Mouse (Mus musculus) testis, postnatal 10 days (tissue): ENCODE results near the gene Lrrc25.
A peak's percentile ranks its signal among the peaks of the same experiment; 100 is the strongest.
"Not testable (repeated sequence)": the region's sequence is repeated elsewhere in the genome, so short reads cannot be mapped to it uniquely, and the experiment has no call there.

Source experiments
- DNase-seq: peaks from one replicate; pipeline ENCODE4 v3.0.0; 2021; ENCODE audit warnings: low spot score

Lrrc25 gene

DNA sequence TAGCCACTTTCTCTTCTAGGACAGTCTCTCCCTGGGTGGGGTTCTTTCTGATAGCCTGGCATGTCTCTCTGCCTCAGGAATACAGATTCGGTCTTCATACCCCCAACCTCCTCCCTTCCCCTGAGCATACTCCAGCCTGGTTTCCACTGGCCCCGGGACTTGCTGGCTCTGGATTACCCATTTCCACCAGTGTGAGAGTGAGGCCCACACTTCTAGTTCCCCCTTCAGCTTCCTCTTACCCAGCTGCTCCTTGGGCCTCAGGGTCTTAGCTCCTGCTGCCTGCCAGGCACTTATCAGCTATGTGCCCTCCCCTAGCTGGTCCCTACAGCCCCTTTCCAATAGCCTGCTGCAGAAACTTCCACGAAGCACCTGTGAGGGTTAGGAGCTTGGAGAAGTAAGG is at the start of gene Lrrc25:
Lrrc25 (plus strand) TSS at position 262 of the 400 bp plus-strand sequence.
- no peak for DNase-seq

DNA sequence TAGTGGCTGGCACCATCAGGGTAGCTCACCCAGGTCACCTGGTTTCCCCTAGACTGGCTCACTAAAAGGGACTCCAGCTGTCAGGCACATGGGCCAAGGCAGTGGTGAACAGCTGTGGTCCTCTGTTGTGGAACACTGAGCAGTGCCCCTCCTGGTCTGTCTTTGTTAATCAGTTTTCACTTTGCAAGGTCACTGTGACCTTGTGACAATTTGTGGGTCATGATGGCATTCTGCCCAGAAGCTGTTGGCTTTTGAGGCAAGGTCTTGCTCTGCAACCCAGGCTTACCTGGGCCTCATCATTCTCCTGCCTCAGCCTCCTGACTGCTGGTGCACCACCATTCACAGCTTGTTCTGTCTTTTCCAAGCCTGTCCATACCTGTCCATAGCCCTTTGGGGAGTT is 45.6 kb upstream of the Lrrc25 start:
- no peak for DNase-seq

DNA sequence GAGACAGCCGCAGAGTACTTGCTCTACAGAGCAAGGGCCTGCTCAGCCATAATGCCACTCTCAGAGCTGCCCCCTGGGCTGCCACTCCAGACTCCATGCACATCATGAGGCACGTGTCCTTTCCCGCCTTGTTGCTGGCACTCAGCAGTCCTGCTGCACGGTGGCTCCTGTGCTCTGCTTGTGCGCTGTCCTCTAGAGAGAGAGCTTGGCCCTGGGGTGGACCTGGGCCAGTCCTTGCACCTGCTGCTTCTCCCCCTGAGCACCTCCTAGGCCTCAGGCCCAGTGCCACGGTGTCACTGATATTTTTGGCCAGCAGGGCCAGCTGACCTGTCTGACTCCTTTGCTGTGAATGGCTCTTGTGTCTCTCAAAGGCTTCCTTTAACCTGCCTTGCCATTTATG is 45.0 kb upstream of the Lrrc25 start:
- no peak for DNase-seq

DNA sequence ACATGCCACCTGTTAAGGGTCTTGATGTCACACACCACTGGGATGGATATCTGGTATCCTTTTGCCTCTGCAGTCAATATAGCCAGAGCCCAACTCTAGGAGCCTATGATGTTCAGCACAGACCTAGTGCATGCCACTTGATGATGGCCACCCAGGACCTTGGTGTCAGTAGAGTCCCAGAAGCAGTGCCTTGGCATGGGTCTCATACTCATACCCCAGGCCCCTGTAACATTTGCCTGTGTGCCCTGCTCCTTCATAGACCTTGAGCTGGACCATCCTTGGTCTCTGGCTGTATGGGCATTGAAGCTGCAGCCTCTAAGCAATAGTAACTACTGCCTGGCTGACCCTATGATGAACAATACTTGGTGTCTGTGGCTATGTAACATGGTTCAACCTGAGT is 41.7 kb upstream of the Lrrc25 start:
- DNase-seq, result no peak

DNA sequence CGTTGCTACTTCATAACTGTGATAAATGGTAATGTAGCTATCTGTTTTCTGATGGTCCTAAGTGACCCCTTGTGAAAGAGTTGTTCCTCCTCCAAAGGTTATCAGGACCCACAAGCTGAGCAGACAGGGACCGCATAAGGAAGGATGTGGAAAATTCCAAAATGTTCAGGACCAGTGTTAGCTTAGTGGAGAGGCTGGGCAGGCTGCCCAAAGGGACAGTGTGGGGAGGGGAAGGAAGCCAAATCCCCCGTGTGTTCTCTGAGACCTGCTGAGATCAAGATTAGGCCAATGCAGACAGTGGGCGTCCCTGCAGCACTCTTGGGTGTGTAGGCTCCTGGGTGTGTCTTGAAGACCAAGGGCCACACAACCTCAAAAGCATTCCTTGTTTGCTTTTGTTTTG is 41.0 kb upstream of the Lrrc25 start:
- DNase-seq, result peak; percentile 67

DNA sequence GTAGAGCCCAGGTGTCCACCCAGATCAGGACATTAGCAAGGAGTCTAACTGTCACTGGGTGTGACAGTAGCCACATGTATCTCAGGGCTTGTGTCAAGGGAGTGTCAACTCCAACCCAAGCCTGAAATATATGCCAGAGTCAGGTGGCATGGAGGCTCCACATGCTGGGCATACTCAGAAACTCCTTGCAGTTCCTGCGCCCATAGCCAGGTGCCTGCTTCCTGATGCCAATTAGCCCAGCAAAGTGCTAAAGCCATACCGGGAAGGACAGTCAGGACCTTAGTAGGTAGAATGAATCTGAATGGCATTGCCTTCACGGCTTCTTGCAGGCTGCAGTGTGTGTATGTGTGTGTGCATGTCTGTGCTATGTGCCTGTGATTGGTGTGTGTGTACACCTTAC is 38.7 kb upstream of the Lrrc25 start:
- DNase-seq, result no peak

DNA sequence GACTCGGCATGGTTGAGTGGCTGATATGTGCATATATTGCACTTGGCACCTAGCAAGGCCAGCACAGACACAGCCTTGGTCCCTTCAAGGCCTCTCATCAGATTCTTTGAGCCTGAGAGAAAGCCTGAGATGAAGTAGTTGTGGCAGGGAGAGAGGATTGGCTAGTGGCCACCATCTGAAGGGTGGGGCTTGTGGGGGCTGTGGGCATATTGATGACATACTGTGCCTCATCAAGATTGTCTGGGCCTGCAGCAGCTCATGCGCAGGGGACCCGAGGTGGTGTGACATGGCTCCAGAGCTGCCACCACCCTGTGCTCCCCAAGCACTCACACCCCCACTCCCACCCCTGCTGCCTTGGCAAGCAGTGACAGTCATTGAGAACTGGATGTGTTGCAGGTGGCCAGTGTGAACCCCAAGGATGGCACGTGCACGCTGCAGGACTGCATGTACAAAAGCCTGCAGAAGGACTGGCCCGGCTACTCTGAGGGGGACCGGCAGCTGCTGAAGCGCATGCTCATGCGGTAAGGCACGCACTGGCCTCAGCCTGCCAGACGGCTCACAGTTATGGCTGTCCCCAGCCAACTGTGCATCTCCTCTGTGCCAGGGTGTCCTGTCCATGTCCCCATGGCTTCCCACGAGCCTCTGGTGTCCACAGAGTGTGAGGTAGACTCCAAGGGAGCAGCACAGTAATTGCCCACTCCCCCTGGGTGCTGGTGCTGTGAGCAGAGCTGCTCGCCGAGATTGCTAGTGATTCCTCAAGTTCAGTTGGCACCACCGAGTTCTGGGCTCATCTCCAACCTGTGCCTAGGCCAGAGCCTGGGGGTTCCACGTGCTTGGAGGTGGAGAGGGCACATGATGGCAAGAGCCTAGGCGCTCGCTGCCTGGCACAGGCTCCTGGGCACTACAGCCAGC is 32.2 kb upstream of the Lrrc25 start:
- no peak for DNase-seq

DNA sequence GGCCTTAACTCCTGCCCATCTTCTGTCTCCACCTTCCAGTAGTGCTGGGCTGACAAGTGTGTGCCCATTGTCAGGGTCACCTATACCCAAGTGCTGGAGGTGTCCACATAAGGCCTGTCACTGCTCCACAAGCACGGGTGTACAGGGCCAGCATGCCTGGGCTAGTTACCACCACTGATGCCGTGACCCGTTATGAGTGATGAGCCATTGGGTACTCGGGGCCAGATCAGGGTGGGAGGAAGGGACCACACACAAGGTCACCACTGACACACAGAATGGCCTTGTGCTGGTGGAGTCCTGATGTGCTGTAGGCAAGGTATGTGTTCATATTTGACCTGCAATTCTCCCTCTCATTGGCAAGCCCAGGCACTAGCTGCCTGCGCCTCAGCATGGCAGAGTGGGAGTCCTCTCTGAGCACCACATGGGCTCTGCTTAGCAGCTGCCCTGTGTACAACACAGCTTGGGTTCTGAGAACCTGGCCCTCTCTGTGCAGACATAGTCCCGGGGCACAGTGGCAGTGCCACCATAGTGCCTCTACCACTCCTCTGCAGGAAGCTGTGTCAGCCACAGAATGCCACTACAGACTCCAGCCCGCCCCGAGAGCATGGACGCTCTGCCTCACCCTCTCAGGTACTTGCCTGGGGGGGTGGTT is 31.2 kb upstream of the Lrrc25 start:
- DNase-seq, result no peak

DNA sequence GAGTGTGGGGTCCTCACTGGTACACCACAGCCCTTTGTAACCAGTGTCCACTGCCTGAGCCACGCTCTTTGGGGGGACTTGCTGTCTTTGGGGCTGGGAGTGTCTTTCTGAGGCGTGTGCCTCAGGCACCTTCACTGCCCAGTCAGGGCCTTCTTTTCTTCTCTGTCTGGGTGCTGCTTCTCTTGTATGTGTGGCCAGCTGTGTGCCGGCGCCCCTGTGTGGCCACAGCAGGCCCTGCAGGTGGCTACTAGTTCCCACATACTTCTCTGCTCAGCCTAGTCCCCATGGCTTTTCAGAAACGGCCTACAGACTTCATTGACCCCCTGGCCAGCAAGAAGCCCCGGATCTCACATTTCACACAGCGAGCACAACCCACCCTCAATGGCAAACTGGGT is 30.7 kb upstream of the Lrrc25 start:
- DNase-seq, result peak; percentile 81

DNA sequence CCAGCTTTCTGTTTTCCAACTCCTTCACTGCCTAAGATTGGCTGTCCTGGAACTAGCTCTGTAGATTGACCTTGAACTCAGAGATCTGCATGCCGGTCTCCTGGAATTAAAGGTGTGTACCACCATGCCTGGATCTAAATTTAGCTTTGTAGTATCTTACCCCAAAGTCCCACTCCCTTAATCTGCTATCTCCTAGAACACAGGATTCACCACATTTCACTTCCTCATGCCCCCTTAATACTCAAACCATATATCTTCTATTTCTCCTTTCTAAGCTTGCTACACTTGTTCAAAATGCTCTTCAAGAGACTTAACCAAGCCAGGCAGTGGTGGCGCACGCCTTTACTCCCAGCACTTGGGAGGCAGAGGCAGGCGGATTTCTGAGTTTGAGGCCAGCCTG is 28.0 kb upstream of the Lrrc25 start:
- not testable (repeated sequence) for DNase-seq

DNA sequence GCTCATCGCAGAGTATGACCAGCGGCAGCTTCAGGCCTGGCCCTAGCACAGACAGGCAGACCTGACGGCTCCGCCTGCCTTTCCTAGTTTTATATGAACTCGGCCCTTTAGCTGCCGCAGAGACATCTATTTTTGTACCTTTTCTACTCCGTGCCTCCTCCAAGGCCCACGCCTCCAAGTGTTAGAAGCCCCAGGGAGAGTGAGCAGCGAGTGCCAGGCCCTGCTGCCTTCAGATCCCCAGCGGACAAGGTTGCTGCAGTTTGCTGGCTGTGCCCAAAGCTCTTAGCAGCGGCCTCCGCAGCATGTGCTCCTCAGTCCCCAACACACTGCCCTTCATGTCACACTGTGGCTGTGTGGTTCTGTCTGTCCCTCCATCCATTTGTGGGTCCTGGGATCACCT is 24.4 kb upstream of the Lrrc25 start:
- DNase-seq, result no peak

DNA sequence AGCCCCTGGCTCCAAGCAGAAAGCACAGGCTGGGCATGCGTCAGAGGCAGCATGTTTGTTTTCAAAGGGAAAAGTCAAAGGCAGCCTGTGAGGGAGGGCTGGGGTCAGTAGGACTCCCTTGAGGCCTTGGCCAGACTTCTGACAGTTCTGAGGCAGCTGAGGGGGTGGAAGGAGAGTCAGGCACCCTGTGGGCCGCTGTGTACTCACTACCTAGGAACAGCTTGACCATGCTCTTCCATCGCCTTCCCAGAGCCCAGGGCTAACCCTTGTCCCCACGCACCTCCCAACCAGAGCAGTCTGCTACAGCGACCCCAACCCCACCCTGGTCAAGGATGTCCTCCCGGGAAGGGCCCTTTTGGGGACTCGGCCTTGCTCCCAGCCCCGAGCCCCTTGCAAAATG is 22.8 kb upstream of the Lrrc25 start:
- DNase-seq, result peak; percentile 69

DNA sequence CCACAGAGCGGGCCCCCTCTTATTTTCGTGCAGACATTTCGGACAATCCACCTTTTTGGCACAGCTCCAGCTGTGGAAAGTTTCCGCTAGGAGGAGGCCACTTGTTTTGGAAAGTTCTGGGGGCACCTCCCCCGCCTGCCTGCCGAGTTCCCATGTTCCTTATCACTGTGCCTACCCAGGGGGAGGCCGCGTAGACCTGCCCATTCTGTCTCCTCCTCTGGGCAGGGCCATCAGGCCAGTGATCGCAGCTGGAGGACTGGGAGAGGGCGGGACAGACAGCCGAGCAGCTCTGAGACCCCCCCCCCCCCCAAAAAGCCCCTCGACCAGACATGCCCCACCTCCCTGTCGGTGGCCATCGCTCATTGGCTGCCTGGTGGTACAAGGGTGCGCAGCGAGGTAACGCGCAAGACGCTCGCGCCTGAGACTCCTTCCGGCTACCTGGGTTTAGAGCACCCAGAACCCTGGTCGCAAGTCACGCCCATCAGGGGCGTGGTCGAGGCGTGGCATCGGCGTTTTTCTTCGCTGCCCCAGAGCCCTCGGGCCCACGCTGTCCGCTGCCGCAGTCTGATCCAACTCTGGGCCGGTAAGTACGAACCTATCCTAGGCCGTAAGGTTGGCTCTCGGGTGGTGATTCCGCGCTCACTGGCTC is 21.9 kb upstream of the Lrrc25 start, which contains the start of gene Isyna1:
Isyna1 (plus strand) TSS at position 413 of the 649 bp plus-strand sequence.
- peak; percentile 95 for DNase-seq

DNA sequence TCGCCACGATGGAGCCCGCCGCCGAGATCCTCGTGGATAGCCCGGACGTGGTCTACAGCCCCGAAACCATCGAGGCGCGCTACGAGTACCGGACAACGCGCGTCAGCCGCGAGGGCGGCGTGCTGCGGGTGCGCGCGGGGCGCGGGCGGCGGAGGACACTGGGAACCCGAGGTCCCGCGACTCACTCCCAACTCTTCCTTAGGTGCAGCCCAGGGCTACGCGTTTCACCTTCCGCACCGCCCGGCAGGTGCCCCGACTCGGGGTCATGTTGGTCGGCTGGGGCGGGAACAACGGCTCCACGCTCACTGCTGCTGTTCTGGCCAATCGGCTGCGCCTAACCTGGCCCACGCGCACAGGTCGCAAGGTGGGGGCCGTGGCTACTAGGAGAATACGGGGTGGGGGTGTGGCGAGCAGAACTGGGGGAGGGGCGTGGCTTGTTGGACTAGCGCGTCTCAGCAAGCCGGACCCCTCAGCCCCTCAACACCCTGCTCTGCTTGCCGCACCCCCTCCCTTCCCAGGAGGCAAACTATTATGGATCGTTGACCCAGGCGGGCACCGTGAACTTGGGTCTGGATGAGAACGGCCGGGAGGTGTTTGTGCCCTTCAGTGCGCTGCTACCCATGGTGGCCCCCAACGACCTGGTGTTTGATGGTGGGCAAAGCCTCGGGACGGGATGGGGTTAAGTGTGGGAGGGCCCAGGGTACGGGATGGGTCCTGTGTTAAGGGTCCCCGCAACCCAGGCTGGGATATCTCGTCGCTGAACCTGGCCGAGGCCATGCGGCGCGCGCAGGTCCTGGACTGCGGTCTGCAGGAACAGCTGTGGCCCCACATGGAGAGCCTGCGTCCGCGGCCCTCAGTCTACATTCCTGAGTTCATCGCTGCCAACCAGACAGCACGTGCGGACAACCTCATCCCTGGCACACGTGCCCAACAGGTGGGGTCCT is 21.1 kb upstream of the Lrrc25 start:
- peak; percentile 82 for DNase-seq

DNA sequence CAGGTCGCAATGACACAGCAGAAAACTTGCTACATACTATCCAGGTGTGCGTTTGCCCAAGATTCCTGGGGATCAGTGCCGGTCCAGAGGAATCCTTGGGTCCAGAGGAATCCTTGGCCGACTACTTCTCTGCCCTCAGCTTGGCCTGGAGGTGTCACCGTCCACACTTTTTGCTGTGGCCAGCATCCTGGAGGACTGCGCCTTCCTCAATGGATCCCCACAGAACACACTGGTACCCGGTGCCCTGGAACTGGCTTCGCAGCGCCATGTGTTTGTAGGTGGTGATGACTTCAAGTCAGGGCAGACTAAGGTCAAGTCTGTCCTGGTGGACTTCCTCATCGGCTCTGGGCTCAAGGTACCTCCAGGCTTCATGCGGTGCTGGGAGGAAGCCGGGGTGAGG is 20.1 kb upstream of the Lrrc25 start:
- no peak for DNase-seq

DNA sequence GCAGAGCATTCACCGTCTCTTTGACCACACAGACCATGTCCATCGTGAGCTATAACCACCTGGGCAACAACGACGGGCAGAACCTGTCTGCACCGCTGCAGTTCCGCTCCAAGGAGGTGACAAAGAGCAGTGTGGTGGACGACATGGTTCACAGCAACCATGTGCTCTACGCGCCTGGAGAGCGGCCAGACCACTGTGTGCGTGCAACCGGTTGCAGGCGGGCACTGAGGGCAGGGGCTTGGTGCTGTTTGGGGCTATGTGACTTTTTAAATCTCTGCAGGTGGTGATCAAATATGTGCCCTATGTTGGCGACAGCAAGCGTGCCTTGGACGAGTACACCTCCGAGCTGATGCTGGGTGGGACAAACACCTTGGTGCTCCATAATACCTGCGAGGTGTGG is 19.7 kb upstream of the Lrrc25 start:
- no peak for DNase-seq

DNA sequence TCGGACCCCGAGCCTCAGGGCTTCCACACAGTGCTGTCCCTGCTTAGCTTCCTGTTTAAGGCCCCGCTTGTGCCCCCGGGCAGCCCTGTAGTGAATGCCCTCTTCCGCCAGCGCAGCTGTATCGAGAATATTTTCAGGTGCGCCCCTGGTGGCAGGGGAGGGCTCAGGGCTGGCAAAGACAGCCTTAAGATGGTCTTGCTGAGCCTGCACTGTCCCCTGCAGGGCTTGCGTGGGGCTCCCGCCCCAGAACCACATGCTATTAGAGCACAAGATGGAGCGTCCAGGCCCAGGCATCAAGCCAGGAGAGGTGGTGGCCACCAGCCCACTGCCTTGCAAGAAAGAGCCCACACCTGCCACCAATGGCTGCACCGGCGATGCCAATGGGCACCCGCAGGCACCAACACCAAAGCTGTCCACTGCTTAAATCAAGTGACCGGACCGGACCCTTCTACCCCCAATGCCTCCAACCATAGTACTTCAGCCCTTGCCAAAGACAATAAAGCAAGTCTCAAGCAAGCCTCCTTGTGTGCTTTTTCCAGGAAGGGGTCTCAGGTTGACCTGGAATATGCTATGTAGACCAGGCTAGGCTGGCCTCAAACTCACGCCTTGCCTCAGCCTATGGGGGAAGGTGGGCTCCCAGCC is 19.1 kb upstream of the Lrrc25 start:
- peak; percentile 76 for DNase-seq

DNA sequence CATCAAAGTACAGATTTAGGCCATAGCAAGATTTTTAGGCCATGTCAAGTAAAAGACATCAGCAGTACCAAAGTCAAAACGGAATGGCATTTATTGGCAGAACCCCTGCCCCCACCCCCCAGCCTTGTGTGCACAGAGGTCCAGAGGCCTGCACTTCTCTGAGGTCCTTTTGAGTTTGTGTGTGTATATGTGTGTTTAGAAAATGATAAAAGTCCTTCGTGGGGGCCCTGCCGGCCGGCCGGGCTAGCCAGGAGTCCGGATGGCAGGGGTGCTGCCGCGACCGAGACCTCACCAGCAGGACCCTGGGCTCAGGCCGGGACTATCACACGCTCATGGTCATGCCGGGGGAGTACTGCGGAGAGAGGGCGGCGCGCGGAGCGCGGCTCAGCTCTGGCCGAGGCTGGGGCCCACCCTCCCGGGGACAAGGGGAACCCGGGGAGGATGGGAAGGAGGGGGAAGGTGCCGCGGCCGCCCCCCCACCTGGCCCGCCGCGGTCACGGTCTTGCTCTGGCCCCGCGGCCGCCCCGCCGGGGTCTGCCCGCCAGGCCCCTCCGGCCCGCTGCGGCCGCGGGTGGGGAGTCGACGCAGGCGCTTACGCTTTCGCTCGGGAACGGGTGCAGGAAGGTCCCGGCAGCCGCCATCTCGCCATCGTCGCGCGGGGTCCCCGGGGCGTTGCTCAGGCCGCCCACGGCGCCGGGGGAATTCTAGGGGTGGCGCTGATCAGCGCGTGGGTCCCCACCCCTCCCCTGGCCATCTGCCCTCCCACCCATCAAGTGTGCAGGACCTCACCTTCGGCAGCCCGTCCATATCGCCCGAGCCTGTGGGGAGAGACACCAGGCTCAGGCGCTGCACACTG is 18.3 kb upstream of the Lrrc25 start:
- DNase-seq, result peak; percentile 69

DNA sequence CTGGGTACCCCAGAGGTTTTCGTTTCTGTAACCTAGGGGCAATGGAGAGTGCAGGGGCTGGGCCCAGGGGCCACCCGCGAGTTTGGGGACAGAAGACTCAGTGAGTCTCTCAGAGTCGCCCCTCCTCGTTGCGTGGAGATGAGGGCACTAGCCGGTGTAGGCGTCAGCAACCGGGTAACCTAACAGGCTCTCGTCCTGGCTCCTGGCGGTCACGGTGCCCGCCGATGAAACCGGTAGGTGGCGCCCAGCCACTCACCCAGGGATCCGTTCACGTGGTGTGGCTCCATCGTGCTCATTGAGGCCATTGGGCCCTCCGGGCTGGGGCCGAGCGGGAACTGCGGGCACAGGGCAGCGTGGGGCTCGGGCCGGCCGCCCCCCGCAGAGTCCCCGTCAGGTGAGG is 17.7 kb upstream of the Lrrc25 start:
- peak; percentile 92 for DNase-seq

DNA sequence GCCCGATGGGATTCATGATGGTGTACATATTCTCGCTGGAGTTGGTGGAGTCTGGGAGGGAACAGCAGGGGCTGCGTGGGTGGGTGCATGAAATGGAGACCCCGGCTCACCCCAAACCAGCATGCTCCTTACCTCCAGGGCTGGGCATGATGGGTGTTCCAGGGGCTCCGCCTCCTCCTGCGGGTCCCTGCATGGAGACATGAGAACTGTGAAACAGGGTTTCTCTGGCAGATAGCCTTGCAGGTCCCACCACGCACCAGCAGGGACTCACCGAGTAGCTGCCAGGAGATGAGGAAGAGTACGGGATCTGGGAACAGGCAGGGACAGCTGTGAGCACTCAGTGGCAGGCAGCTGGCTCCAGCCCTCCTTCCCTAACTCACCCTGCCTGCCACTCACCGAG is 17.2 kb upstream of the Lrrc25 start:
- no peak for DNase-seq
